Mouse (Mus musculus) midbrain, embryonic 15.5 days (tissue): ENCODE data around the gene Scrg1. TPM values are rescaled to one million over a fixed set of nuclear protein-coding genes. Genes with fewer than 3 reads are reported as not detected.

ENCODE experiments used
- ATAC-seq: fragments of 200-750 bp; cut with Nextera tagmentation; replicated peaks from 2 replicates; pipeline ENCODE4 v1.8.0; 2017; ENCODE audit warnings: moderate TSS enrichment
- H3K27ac ChIP-seq: fragments of 300-500 bp; sonication (generic); 2 replicates; pipeline ENCODE4 v1.5.1; 2015; ENCODE audit warnings: mild to moderate bottlenecking, inconsistent platforms
- H3K27me3 ChIP-seq: fragments of 300-500 bp; sonication (generic); replicated peaks from 2 replicates; pipeline ENCODE4 v1.6.1; 2015; ENCODE audit warnings: inconsistent platforms
- H3K36me3 ChIP-seq: fragments of 300-500 bp; sonication (generic); replicated peaks from 2 replicates; pipeline ENCODE4 v1.6.1; 2015; ENCODE audit warnings: inconsistent platforms
- H3K4me1 ChIP-seq: fragments of 300-500 bp; sonication (generic); 2 replicates; pipeline ENCODE4 v1.6.1; 2015; ENCODE audit warnings: inconsistent platforms
- H3K4me2 ChIP-seq: fragments of 300-500 bp; sonication (generic); 2 replicates; pipeline ENCODE4 v1.6.1; 2015; ENCODE audit warnings: inconsistent platforms, mild to moderate bottlenecking, moderate library complexity
- H3K4me3 ChIP-seq: fragments of 300-500 bp; sonication (generic); 2 replicates; pipeline ENCODE4 v1.5.1; 2015; ENCODE audit warnings: mild to moderate bottlenecking, inconsistent platforms
- H3K9ac ChIP-seq: fragments of 300-500 bp; sonication (generic); 2 replicates; pipeline ENCODE4 v1.6.1; 2015; ENCODE audit warnings: mild to moderate bottlenecking, inconsistent platforms
- H3K9me3 ChIP-seq: fragments of 300-500 bp; sonication (generic); 2 replicates; pipeline ENCODE4 v1.6.1; 2016; ENCODE audit warnings: inconsistent platforms
- WGBS: fragments of 180-500 bp; shearing (Covaris S2); methylation state at CpG from one replicate; pipeline ENCODE4 v1.1.7; 2015; ENCODE audit warnings: mixed read lengths; 5-methylcytosine and 5-hydroxymethylcytosine counted together
- polyA plus RNA-seq: library from polyadenylated mRNA; unstranded; fragments of >200 nt; fragmentation: Nextera tagmentation; extraction: Ambion mirVana; gene quantifications from 2 replicates; pipeline ENCODE4 v1.2.1, GENCODE M21; 2015

The Scrg1 gene
- polyA plus RNA-seq, 1 experiment from 2014 or later = 8.5 TPM

DNA sequence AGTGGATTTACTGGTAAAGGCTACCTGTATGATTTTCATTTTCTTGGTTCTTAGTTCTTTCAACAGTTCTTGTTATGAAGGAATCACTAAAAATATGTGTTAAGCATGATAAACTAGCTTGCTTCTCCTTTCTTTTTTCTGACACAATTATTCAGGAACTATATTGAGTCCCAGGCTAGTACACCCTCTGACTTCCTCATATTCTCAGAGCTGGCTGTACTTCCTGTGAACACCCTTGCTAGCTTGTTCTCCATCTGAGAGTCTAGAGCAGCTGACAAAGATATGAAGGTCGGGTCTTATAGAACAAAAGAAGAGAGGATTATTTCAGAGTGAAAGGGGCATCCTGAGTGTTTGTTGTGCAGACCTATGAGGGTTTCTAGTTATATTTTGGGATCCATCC lies 7.1 kb downstream of the Scrg1 start:
- Histone ChIP-seq H3K9me3 (no peaks in the 10 kb centered on the region), H3K9ac (no peak overlapping the region), H3K36me3 (no peaks in the 10 kb centered on the region), H3K4me3 (no peak overlapping the region), H3K27ac (no peak overlapping the region), H3K4me2 (no peak overlapping the region), H3K27me3 (no peaks in the 10 kb centered on the region), H3K4me1 (no peaks in the 10 kb centered on the region)
- 41% methylated on average over 1 of the region's 1 CpGs for WGBS
- ATAC-seq = no peak

DNA sequence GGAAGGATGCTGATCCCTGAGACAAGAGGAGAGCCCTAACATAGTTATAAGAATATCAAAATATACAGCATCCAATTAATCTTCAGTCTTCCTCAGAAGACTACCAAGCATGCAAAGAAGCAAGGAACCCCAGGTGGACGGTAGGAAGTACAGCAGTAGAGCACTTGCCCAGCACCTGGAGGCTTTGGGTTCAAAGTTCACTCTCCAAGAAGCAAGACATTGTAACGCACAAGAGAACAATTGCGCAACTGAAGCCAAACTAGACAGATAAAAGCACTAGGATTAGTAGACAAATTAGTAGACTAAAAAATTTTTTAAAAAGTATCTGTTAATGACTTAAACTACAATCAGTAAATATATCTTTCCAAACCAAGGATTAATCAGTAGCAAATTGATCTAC lies 8.0 kb downstream of the Scrg1 start:
- H3K27me3 ChIP-seq = no peaks in the 10 kb centered on the region
- ATAC-seq = no peak
- no peaks in the 10 kb centered on the region for H3K4me1 ChIP-seq
- H3K9me3 ChIP-seq = no peaks in the 10 kb centered on the region
- H3K27ac ChIP-seq = no peak overlapping the region
- H3K4me2 ChIP-seq = no peak overlapping the region
- no peaks in the 10 kb centered on the region for H3K36me3 ChIP-seq
- H3K4me3 ChIP-seq = no peak overlapping the region
- no peak overlapping the region for H3K9ac ChIP-seq
- 94% methylated on average over 3 of the region's 3 CpGs for WGBS

DNA sequence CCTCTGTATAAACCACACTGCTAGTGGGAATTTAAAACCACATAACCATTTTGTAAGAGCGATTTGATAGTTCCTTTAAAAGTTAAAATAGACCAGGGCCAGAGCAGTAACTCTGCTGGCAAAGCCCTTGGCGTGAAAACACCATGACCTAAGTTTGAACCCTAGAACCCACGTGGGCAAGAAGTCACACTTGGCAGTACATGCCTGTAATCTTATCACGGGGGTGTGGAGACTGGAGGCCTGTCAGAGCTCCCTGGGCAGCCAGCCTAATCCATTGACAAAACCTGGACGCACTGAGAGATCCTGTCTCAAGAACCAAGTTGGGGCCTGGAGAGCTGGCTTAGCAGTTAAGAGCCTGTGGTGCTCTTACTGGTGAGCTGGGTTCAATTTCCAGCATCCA lies 12.9 kb downstream of the Scrg1 start:
- no peak overlapping the region for H3K4me3 ChIP-seq
- no peaks in the 10 kb centered on the region for H3K27me3 ChIP-seq
- no peak for ATAC-seq
- no peaks in the 10 kb centered on the region for H3K9me3 ChIP-seq
- H3K27ac ChIP-seq = no peak overlapping the region
- H3K9ac ChIP-seq = no peak overlapping the region
- no peaks in the 10 kb centered on the region for H3K4me1 ChIP-seq
- WGBS = 51% methylated on average over 5 of the region's 5 CpGs
- no peaks in the 10 kb centered on the region for H3K36me3 ChIP-seq
- no peak overlapping the region for H3K4me2 ChIP-seq

DNA sequence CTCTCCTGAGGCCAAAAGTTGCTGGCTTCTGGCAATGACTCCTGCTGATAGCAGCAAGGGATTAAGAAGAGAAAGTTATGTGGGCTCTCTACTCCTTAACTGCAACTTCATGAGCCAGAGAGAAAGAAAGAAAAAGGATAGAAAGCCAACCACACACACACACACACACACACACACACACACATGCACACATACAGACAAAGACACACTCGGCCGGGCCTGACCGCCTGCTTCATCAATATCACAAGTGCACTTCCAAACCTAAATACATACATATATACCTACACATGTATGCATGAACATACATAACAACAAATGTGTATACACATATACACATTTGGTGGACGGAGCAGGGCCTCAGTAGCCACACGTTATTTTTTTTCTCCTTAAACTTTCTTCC lies 15.1 kb downstream of the Scrg1 start:
- Histone ChIP-seq H3K9ac (no peak overlapping the region), H3K9me3 (no peaks in the 10 kb centered on the region), H3K36me3 (no peaks in the 10 kb centered on the region), H3K27ac (no peak overlapping the region), H3K4me3 (no peak overlapping the region), H3K4me2 (no peak overlapping the region), H3K4me1 (no peaks in the 10 kb centered on the region), H3K27me3 (no peaks in the 10 kb centered on the region)
- 95% methylated on average over 5 of the region's 5 CpGs for WGBS
- ATAC-seq = no peak

DNA sequence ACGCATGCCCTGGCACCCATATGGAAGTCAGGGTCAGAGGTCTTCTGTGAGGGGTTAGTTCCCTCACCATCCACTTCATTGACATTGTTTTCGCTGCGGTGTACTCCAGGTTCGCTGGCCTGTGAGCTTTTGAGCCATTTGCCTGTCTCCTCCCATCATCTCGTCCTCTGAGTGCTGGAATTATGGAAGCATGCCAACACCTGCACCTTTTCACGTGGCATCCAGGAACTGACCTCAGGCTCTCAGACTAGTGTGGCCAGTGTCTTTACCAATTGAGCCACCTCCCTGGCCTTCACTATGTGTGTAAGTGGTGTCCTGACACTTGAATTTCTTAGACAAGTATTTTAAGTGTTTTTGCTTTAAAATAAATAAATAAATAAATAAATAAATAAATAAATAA lies 18.0 kb downstream of the Scrg1 start:
- Histone ChIP-seq H3K27ac (no peak overlapping the region), H3K4me3 (no peak overlapping the region), H3K27me3 (no peaks in the 10 kb centered on the region), H3K4me1 (no peaks in the 10 kb centered on the region), H3K9ac (no peak overlapping the region), H3K36me3 (no peaks in the 10 kb centered on the region), H3K9me3 (no peaks in the 10 kb centered on the region), H3K4me2 (no peak overlapping the region)
- WGBS = 86% methylated on average over 6 of the region's 6 CpGs
- ATAC-seq = no peak

DNA sequence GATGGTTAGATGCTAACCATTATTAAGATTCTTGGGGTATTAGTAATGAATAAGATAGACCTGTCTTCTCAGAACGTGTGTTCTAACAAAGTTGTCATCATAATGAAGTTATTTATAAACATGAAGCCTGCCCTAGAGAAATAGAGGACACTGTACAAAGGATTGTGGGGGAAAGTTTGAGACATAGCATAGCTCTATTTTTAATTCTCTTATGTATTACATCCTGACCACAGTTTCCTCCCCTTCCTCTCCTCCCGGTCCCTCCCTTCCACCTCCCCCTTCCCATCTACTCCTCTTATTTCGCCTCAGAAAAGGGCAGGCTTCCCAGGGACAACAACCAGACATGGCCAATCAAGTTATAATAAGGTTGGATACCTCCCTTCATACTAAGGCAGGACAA lies 22.7 kb downstream of the Scrg1 start:
- H3K9ac ChIP-seq = no peak overlapping the region
- H3K27ac ChIP-seq = no peak overlapping the region
- H3K4me3 ChIP-seq = no peak overlapping the region
- H3K9me3 ChIP-seq = no peaks in the 10 kb centered on the region
- 78% methylated on average over 3 of the region's 3 CpGs for WGBS
- peaks cover 13% of the 10 kb centered on the region; the same call in 1 of the 2 replicates for H3K36me3 ChIP-seq
- no peaks in the 10 kb centered on the region for H3K27me3 ChIP-seq
- ATAC-seq = no peak
- no peaks in the 10 kb centered on the region for H3K4me1 ChIP-seq
- H3K4me2 ChIP-seq = no peak overlapping the region

DNA sequence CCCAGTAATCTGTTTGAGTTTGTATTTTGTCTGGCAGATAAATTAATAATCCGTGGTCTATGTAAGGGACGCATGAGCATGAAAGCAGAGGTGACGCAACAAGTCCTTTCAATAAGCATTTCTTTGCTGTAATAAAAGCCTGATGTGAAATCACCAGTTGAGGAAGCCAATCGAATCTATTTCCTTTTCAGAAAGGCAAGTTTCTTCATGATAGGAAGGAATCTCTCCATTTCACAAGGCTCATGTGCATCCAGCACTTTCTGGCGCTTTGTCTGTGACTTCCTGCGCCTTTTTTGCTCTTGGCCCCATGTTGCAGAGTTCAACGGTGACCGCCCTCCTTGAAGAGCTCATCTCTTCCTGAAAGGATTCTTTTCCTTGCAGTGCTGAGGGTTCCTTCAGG lies 24.0 kb downstream of the Scrg1 start:
- Histone ChIP-seq H3K9ac (no peak overlapping the region), H3K4me2 (no peak overlapping the region), H3K36me3 (peaks cover 13% of the 10 kb centered on the region; the same call in 1 of the 2 replicates), H3K9me3 (no peaks in the 10 kb centered on the region), H3K27me3 (no peaks in the 10 kb centered on the region), H3K4me3 (no peak overlapping the region), H3K27ac (no peak overlapping the region), H3K4me1 (no peaks in the 10 kb centered on the region)
- no peak for ATAC-seq
- WGBS = 92% methylated on average over 8 of the region's 8 CpGs

DNA sequence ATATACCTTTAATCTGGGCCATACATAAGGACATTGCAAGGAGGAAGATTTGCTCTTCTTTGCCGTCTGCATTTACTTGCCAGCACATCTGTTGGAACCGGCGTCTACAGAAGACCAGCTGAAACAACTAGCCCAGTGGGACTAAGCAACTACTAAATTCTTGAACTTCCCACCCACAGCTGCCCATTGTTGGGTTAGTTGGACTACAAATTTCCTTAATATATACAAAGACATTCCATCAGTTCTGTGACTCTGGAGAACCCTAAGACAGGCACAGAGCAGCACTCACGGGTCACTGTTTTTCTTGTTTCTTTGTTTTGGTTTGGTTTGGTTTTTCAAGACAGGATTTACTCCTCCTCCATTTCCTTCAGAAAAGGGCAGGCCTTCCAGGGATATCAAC lies 24.9 kb downstream of the Scrg1 start:
- Histone ChIP-seq H3K9me3 (no peaks in the 10 kb centered on the region), H3K27ac (no peak overlapping the region), H3K36me3 (peaks cover 13% of the 10 kb centered on the region; the same call in 1 of the 2 replicates), H3K4me3 (no peak overlapping the region), H3K27me3 (no peaks in the 10 kb centered on the region), H3K9ac (no peak overlapping the region), H3K4me1 (peaks cover 6% of the 10 kb centered on the region), H3K4me2 (no peak overlapping the region)
- ATAC-seq = no peak
- 87% methylated on average over 4 of the region's 4 CpGs for WGBS

DNA sequence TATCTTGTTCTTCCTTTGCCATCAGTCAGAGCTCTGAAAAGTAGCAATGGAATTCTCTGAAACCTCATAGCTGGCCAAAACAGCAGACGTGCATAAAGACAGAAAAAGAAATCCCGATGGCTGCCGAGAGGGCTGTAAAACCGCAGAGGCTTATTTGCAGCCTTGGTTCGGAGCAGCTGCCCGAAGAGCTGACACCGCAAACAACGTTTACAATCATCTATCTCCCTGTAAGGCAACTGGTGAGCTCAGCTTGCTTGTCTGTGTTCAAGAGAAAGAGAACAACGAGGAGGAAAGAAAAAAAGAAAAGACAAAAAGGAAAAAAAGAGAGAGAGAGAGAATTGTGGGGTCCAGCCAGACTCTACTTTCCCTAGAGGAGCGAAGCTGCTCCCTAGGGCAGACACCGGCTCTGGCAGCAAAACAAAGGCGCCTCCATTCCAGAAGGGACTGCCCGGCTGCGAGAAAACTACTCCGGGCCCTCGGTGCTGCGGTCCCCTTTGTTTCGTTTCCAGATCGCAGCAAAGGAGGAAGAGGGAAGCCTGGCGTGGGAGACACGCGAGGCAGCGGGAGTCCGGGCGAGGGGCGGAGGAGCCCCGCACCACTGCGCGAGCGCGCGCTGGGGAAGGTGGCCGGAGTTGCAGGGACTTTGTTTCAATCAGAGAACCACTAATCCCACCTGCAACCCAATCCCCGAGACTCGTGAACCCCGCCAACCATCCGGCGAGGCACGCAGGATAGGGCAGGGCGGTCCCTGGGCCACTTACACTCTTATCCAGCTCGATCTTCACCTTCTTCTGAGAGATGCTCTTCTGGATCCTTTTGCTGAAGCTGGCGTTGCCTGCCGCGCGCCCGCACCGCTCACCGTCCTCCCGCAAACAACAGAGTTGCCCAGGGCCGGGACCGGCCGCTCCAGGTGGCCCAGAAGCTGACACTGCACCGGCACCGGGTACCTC lies 31.0 kb downstream of the Scrg1 start:
- Histone ChIP-seq H3K36me3 (peaks cover 6% of the 10 kb centered on the region; the same call in 1 of the 2 replicates), H3K4me2 (peak overlapping the region; percentile 84), H3K4me3 (peak overlapping the region; percentile 69), H3K4me1 (peaks cover 13% of the 10 kb centered on the region), H3K27me3 (no peaks in the 10 kb centered on the region), H3K27ac (peak overlapping the region; percentile 94), H3K9ac (peak overlapping the region; percentile 87), H3K9me3 (no peaks in the 10 kb centered on the region)
- WGBS = under 1% methylated on average over 54 of the region's 54 CpGs
- peak; percentile 80 for ATAC-seq

DNA sequence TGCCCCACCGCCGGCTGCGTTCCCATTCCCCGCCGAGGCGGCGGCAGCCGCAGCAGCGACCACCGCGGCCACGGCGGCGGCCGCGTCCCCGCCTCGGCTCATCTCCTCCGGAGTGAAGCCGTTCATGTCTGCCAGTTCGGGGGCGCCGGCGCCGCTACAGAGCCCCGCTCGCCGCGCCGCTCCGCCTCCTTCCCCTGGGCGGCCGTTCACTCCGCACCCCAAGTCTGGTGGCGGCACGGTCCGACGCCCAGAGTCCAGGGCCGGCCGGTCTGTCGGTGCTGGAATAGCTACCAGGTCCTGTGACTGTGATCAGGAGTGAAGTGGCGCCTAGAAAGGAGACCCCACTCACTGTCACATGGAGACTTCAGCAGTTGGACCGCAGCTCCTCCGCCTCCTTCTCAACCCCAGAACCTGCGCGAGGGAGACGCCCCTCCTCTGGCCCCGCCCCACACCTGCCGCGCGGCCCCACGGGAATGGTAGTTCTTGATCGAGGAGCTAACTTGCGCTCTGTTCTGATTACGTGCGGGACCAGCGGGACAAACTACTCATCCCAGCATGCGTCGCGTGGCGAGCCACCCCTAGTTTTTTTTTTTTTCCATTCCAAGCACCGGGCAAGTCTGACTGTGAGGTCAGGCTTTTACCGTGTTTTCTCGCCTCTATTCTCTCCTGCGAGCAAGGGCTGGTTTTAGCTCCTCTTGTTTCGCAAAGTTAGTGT lies 31.9 kb downstream of the Scrg1 start, which contains the start of gene Sap30:
Gene Sap30 (minus strand): TSS at position 420 of the 715 bp plus-strand sequence.
- Histone ChIP-seq H3K9ac (peak within 1 kb of the TSS; percentile 87), H3K27me3 (no peaks in the 10 kb centered on the region), H3K9me3 (no peaks in the 10 kb centered on the region), H3K36me3 (no peaks in the 10 kb centered on the region), H3K4me3 (peak within 1 kb of the TSS; percentile 69), H3K4me2 (peak within 1 kb of the TSS; percentile 84), H3K4me1 (peaks cover 13% of the 10 kb centered on the region), H3K27ac (peak within 1 kb of the TSS; percentile 94)
- under 1% methylated on average over 66 of the region's 66 CpGs for WGBS
- ATAC-seq = peak; percentile 98

DNA sequence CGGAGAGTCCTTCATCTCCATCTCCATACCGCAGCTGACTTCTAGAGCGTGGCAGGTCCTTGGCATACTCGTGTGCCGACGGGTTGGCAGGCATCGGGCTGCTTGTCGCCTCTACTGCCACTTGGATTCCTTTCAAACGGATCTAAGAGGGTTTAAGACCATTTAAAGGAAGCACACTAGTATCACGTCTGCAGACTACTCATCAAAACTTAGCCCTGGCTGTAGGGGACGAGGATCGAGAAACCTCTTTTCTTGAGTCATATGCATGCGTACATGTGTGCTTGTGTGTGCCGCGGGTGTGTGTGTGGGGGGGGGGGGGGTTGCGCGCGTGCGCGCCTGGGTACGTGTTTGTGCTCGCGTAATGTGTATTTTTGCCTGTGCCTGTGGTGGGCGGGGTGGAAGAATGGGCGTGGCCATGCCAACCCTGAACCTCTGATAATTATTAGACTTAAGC lies 32.6 kb downstream of the Scrg1 start:
- Histone ChIP-seq H3K4me3 (peak overlapping the region; percentile 69), H3K27ac (peak overlapping the region; percentile 94), H3K9ac (peak overlapping the region; percentile 87), H3K36me3 (no peaks in the 10 kb centered on the region), H3K9me3 (no peaks in the 10 kb centered on the region), H3K4me2 (peak overlapping the region; percentile 84), H3K4me1 (peaks cover 13% of the 10 kb centered on the region), H3K27me3 (no peaks in the 10 kb centered on the region)
- peak; percentile 46 for ATAC-seq
- WGBS = under 1% methylated on average over 25 of the region's 25 CpGs

DNA sequence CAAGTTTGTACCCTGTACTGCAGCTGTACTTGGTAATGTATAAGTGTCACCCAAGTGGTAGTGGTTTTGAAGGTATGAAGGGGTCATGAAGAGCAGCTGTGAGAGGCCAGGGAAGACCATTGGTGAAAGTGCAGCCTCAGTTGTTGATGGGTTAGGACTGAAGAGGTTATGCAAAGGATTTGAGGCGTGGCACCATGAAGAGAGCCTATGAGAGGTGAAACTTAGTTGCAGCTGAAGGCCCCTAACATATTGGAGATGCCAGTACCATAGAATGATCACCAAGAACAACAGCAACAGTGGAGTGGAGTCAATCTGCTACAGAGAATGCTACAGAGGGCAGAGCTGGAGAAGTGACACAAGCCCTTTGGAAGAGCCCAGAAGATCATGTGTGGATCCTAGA lies 33.6 kb downstream of the Scrg1 start:
- no peaks in the 10 kb centered on the region for H3K36me3 ChIP-seq
- 97% methylated on average over 1 of the region's 1 CpGs for WGBS
- H3K27ac ChIP-seq = no peak overlapping the region
- H3K9ac ChIP-seq = no peak overlapping the region
- no peaks in the 10 kb centered on the region for H3K9me3 ChIP-seq
- no peak for ATAC-seq
- no peaks in the 10 kb centered on the region for H3K27me3 ChIP-seq
- H3K4me3 ChIP-seq = no peak overlapping the region
- no peak overlapping the region for H3K4me2 ChIP-seq
- H3K4me1 ChIP-seq = peaks cover 13% of the 10 kb centered on the region
